Mouse (Mus musculus): ENCODE measurements around the gene Myo1c. TPM values are rescaled to one million over a fixed set of nuclear protein-coding genes. Genes with fewer than 3 reads are reported as not detected.
A peak's percentile ranks its signal among the peaks of the same experiment; 100 is the strongest.

The Myo1c gene
- polyA plus RNA-seq, 1 experiment from 2014 or later: 47.5 TPM

GRCm38 (mm10) chr11:75684462-75684861 is 34.2 kb downstream of the Myo1c start:
- 93% methylated on average over 5 of the region's 5 CpGs for WGBS

GRCm38 (mm10) chr11:75684956-75685355 is 34.7 kb downstream of the Myo1c start:
- 63% methylated on average over 2 of the region's 2 CpGs for WGBS

More at GRCm38 (mm10) chr11:75684462-75684861, 34.2 kb downstream of the Myo1c start:
- Histone ChIP-seq H3K4me1 (ENCODE audit: control insufficient read depth in 2 of 2, insufficient read depth in 2 of 2, low read length in 2 of 2) (peaks cover 0 to 18% of the 10 kb centered on the region in 2 experiments; a peak in 3 of 4 replicates), H3K9me3 (ENCODE audit: control insufficient read depth, low read length) (no peaks in the 10 kb centered on the region), H3K4me2 (ENCODE audit: low read length) (no peak overlapping the region), H3K27ac (replicated peaks in 1 of 2; ENCODE audit: control insufficient read depth in 1 of 2, insufficient read depth in 1 of 2, low read depth in 2 of 2, low read length in 2 of 2) (no peak overlapping the region), H3K4me3 (ENCODE audit: control insufficient read depth in 1 of 2, insufficient read depth in 1 of 2, low read depth in 1 of 2, low read length in 2 of 2) (no peak overlapping the region), H3K36me3 (ENCODE audit: control insufficient read depth, insufficient read depth, low read length) (peaks cover 24% of the 10 kb centered on the region), H3K27me3 (ENCODE audit: control insufficient read depth, insufficient read depth, low read length) (no peaks in the 10 kb centered on the region), H3K9ac (ENCODE audit: low read length) (no peak overlapping the region)
- ATAC-seq (ENCODE audit: insufficient number of reproducible peaks, insufficient read depth, low FRiP score, low read depth): no peak

GRCm38 (mm10) chr11:75687343-75687993 is 37.2 kb downstream of the Myo1c start:
- Histone ChIP-seq H3K27ac (replicated peaks in 1 of 2; ENCODE audit: control insufficient read depth in 1 of 2, insufficient read depth in 1 of 2, low read depth in 2 of 2, low read length in 2 of 2) (peak overlapping the region in 1 of 2 experiments; percentile 2; a peak in 1 of 4 replicates), H3K4me2 (ENCODE audit: low read length) (no peak overlapping the region), H3K4me3 (ENCODE audit: control insufficient read depth in 1 of 2, insufficient read depth in 1 of 2, low read depth in 1 of 2, low read length in 2 of 2) (no peak overlapping the region), H3K36me3 (ENCODE audit: control insufficient read depth, insufficient read depth, low read length) (peaks cover 45% of the 10 kb centered on the region), H3K9me3 (ENCODE audit: control insufficient read depth, low read length) (no peaks in the 10 kb centered on the region), H3K9ac (ENCODE audit: low read length) (0 out of 2 replicates have a peak overlapping the region, but pooled peaks have one; percentile 4), H3K27me3 (ENCODE audit: control insufficient read depth, insufficient read depth, low read length) (no peaks in the 10 kb centered on the region), H3K4me1 (ENCODE audit: control insufficient read depth in 2 of 2, insufficient read depth in 2 of 2, low read length in 2 of 2) (0 out of 4 replicates have a peak, but pooled peaks cover 0 to 5% of the 10 kb centered on the region in 2 experiments)
- ATAC-seq (ENCODE audit: insufficient number of reproducible peaks, insufficient read depth, low FRiP score, low read depth): no peak
- WGBS: 6% methylated on average over 1 of the region's 2 CpGs

More at GRCm38 (mm10) chr11:75684956-75685355, 34.7 kb downstream of the Myo1c start:
- Histone ChIP-seq H3K4me2 (ENCODE audit: low read length) (no peak overlapping the region), H3K4me1 (ENCODE audit: control insufficient read depth in 2 of 2, insufficient read depth in 2 of 2, low read length in 2 of 2) (peaks cover 0 to 18% of the 10 kb centered on the region in 2 experiments; a peak in 3 of 4 replicates), H3K36me3 (ENCODE audit: control insufficient read depth, insufficient read depth, low read length) (peaks cover 26% of the 10 kb centered on the region), H3K4me3 (ENCODE audit: control insufficient read depth in 1 of 2, insufficient read depth in 1 of 2, low read depth in 1 of 2, low read length in 2 of 2) (no peak overlapping the region), H3K9ac (ENCODE audit: low read length) (no peak overlapping the region), H3K27ac (replicated peaks in 1 of 2; ENCODE audit: control insufficient read depth in 1 of 2, insufficient read depth in 1 of 2, low read depth in 2 of 2, low read length in 2 of 2) (no peak overlapping the region), H3K27me3 (ENCODE audit: control insufficient read depth, insufficient read depth, low read length) (no peaks in the 10 kb centered on the region), H3K9me3 (ENCODE audit: control insufficient read depth, low read length) (no peaks in the 10 kb centered on the region)
- ATAC-seq (ENCODE audit: insufficient number of reproducible peaks, insufficient read depth, low FRiP score, low read depth): no peak

GRCm38 (mm10) chr11:75688132-75688531 is 37.8 kb downstream of the Myo1c start:
- Histone ChIP-seq H3K36me3 (ENCODE audit: control insufficient read depth, insufficient read depth, low read length) (peaks cover 47% of the 10 kb centered on the region), H3K27me3 (ENCODE audit: control insufficient read depth, insufficient read depth, low read length) (no peaks in the 10 kb centered on the region), H3K4me1 (ENCODE audit: control insufficient read depth in 2 of 2, insufficient read depth in 2 of 2, low read length in 2 of 2) (0 out of 4 replicates have a peak, but pooled peaks cover 0 to 5% of the 10 kb centered on the region in 2 experiments), H3K4me2 (ENCODE audit: low read length) (no peak overlapping the region), H3K4me3 (ENCODE audit: control insufficient read depth in 1 of 2, insufficient read depth in 1 of 2, low read depth in 1 of 2, low read length in 2 of 2) (no peak overlapping the region), H3K9me3 (ENCODE audit: control insufficient read depth, low read length) (no peaks in the 10 kb centered on the region), H3K27ac (replicated peaks in 1 of 2; ENCODE audit: control insufficient read depth in 1 of 2, insufficient read depth in 1 of 2, low read depth in 2 of 2, low read length in 2 of 2) (peak overlapping the region in 1 of 2 experiments; percentile 2; a peak in 1 of 4 replicates), H3K9ac (ENCODE audit: low read length) (0 out of 2 replicates have a peak overlapping the region, but pooled peaks have one; percentile 4)
- ATAC-seq (ENCODE audit: insufficient number of reproducible peaks, insufficient read depth, low FRiP score, low read depth): no peak
- 78% methylated on average over 2 of the region's 2 CpGs for WGBS

- Histone ChIP-seq H3K4me3 (ENCODE audit: control insufficient read depth in 1 of 2, insufficient read depth in 1 of 2, low read depth in 1 of 2, low read length in 2 of 2) (no peak overlapping the region), H3K36me3 (ENCODE audit: control insufficient read depth, insufficient read depth, low read length) (peaks cover 58% of the 10 kb centered on the region), H3K27ac (replicated peaks in 1 of 2; ENCODE audit: control insufficient read depth in 1 of 2, insufficient read depth in 1 of 2, low read depth in 2 of 2, low read length in 2 of 2) (no peak overlapping the region), H3K9ac (ENCODE audit: low read length) (no peak overlapping the region), H3K4me2 (ENCODE audit: low read length) (no peak overlapping the region), H3K27me3 (ENCODE audit: control insufficient read depth, insufficient read depth, low read length) (no peaks in the 10 kb centered on the region), H3K9me3 (ENCODE audit: control insufficient read depth, low read length) (no peaks in the 10 kb centered on the region), H3K4me1 (ENCODE audit: control insufficient read depth in 2 of 2, insufficient read depth in 2 of 2, low read length in 2 of 2) (0 out of 4 replicates have a peak, but pooled peaks cover 0 to 5% of the 10 kb centered on the region in 2 experiments)
- WGBS: 82% methylated on average over 1 of the region's 1 CpGs
- ATAC-seq (ENCODE audit: insufficient number of reproducible peaks, insufficient read depth, low FRiP score, low read depth): no peak
Measured at GRCm38 (mm10) chr11:75689977-75690376, 39.7 kb downstream of the Myo1c start.

GRCm38 (mm10) chr11:75691047-75691446 is 40.7 kb downstream of the Myo1c start:
- Histone ChIP-seq H3K9me3 (ENCODE audit: control insufficient read depth, low read length) (no peaks in the 10 kb centered on the region), H3K9ac (ENCODE audit: low read length) (no peak overlapping the region), H3K27me3 (ENCODE audit: control insufficient read depth, insufficient read depth, low read length) (no peaks in the 10 kb centered on the region), H3K4me2 (ENCODE audit: low read length) (no peak overlapping the region), H3K27ac (replicated peaks in 1 of 2; ENCODE audit: control insufficient read depth in 1 of 2, insufficient read depth in 1 of 2, low read depth in 2 of 2, low read length in 2 of 2) (no peak overlapping the region), H3K4me1 (ENCODE audit: control insufficient read depth in 2 of 2, insufficient read depth in 2 of 2, low read length in 2 of 2) (0 out of 4 replicates have a peak, but pooled peaks cover 0 to 5% of the 10 kb centered on the region in 2 experiments), H3K4me3 (ENCODE audit: control insufficient read depth in 1 of 2, insufficient read depth in 1 of 2, low read depth in 1 of 2, low read length in 2 of 2) (no peak overlapping the region), H3K36me3 (ENCODE audit: control insufficient read depth, insufficient read depth, low read length) (peaks cover 67% of the 10 kb centered on the region)
- no peak for ATAC-seq (ENCODE audit: insufficient number of reproducible peaks, insufficient read depth, low FRiP score, low read depth)

- no peaks in the 10 kb centered on the region for H3K27me3 ChIP-seq (ENCODE audit: control insufficient read depth, insufficient read depth, low read length)
- H3K9ac ChIP-seq (ENCODE audit: low read length): no peak overlapping the region
- no peaks in the 10 kb centered on the region for H3K4me1 ChIP-seq (ENCODE audit: control insufficient read depth in 2 of 2, insufficient read depth in 2 of 2, low read length in 2 of 2)
- peaks cover 90% of the 10 kb centered on the region for H3K36me3 ChIP-seq (ENCODE audit: control insufficient read depth, insufficient read depth, low read length)
- 88% methylated on average over 5 of the region's 5 CpGs for WGBS
- H3K9me3 ChIP-seq (ENCODE audit: control insufficient read depth, low read length): no peaks in the 10 kb centered on the region
- H3K27ac ChIP-seq (replicated peaks in 1 of 2; ENCODE audit: control insufficient read depth in 1 of 2, insufficient read depth in 1 of 2, low read depth in 2 of 2, low read length in 2 of 2): no peak overlapping the region
- no peak for ATAC-seq (ENCODE audit: insufficient number of reproducible peaks, insufficient read depth, low FRiP score, low read depth)
- no peak overlapping the region for H3K4me3 ChIP-seq (ENCODE audit: control insufficient read depth in 1 of 2, insufficient read depth in 1 of 2, low read depth in 1 of 2, low read length in 2 of 2)
- H3K4me2 ChIP-seq (ENCODE audit: low read length): no peak overlapping the region
Measured at GRCm38 (mm10) chr11:75693570-75693969, 43.3 kb downstream of the Myo1c start.
